Mouse (Mus musculus): ENCODE results near the gene Rbm19. TPM values are rescaled to one million over a fixed set of nuclear protein-coding genes. Genes with fewer than 3 reads are reported as not detected.

Gene Rbm19
- polyA plus RNA-seq, 1 experiment, result 21.3 TPM

GRCm38 (mm10) chr5:120175217-120175616, 59.0 kb downstream of the Rbm19 start:
- H3K27ac ChIP-seq (ENCODE audit: control insufficient read depth, insufficient read depth, low read depth, low read length, poor library complexity), result no peak overlapping the region
- H3K4me3 ChIP-seq (replicated peaks; ENCODE audit: control insufficient read depth, low read depth, low read length), result no peak overlapping the region
- TF ChIP-seq POLR2A (IDR thresholded peaks at IDR 0.05; ENCODE audit: borderline replicate concordance, control insufficient read depth, low read depth, low read length), result no peak
- no peak for TF ChIP-seq CTCF (IDR thresholded peaks at IDR 0.05; ENCODE audit: control insufficient read depth, insufficient read depth, low read length)
- H3K4me1 ChIP-seq (ENCODE audit: control insufficient read depth, insufficient read depth, low read length), result no peaks in the 10 kb centered on the region
- 87% methylated on average over 8 of the region's 8 CpGs for WGBS

- H3K4me1 ChIP-seq (ENCODE audit: control insufficient read depth, insufficient read depth, low read length), result no peaks in the 10 kb centered on the region
- no peak for TF ChIP-seq POLR2A (IDR thresholded peaks at IDR 0.05; ENCODE audit: borderline replicate concordance, control insufficient read depth, low read depth, low read length)
- no peak for TF ChIP-seq CTCF (IDR thresholded peaks at IDR 0.05; ENCODE audit: control insufficient read depth, insufficient read depth, low read length)
- 88% methylated on average over 13 of the region's 13 CpGs for WGBS
- no peak overlapping the region for H3K4me3 ChIP-seq (replicated peaks; ENCODE audit: control insufficient read depth, low read depth, low read length)
- H3K27ac ChIP-seq (ENCODE audit: control insufficient read depth, insufficient read depth, low read depth, low read length, poor library complexity), result no peak overlapping the region
Observed at GRCm38 (mm10) chr5:120176246-120177065, 60.2 kb downstream of the Rbm19 start.

DNA sequence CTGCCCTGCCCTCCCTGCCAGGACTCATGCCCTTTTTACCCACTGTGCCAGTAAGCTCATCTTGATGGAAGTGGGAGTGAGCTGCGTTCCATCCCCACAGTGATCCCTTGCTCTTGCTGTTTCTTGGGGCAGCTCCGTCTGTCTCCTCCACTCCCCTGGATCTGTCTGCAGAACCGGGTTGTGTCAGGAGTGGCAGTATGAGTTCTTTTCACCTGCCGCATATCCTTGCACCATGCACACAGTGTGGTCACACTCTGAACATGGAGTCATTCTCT, 60.7 kb downstream of the Rbm19 start:
- WGBS, result 90% methylated on average over 4 of the region's 4 CpGs

DNA sequence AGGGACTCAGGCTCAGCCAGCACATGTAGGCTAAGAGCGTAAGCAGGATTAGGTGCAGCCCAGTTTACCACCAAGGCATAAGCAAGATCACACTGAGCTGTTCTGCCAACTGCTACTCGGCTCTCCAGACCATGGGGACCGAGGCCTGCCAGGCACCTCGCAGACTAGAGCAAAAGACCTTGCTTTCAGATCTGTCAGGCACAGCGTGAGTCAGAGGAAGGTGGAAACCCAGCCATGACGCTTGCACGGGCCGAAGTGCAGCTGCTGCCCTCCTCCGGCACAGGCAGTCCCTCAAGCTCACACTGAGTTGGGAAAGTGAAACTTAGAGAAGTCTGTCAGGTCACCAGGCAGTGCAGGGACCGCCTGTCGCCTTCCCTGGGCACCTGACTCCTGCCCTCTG, 63.8 kb downstream of the Rbm19 start:
- no peak for TF ChIP-seq CTCF (IDR thresholded peaks at IDR 0.05; ENCODE audit: control insufficient read depth, insufficient read depth, low read length)
- 0 out of 2 replicates have a peak, but pooled peaks have one; percentile 22 for TF ChIP-seq POLR2A (IDR thresholded peaks at IDR 0.05; ENCODE audit: borderline replicate concordance, control insufficient read depth, low read depth, low read length)
- Histone ChIP-seq H3K4me3 (replicated peaks; ENCODE audit: control insufficient read depth, low read depth, low read length) (no peak overlapping the region), H3K27ac (ENCODE audit: control insufficient read depth, insufficient read depth, low read depth, low read length, poor library complexity) (no peak overlapping the region), H3K4me1 (ENCODE audit: control insufficient read depth, insufficient read depth, low read length) (no peaks in the 10 kb centered on the region)
- WGBS, result 89% methylated on average over 11 of the region's 11 CpGs

More for the DNA sequence above, 60.7 kb downstream of the Rbm19 start:
- no peak overlapping the region for H3K4me3 ChIP-seq (replicated peaks; ENCODE audit: control insufficient read depth, low read depth, low read length)
- no peaks in the 10 kb centered on the region for H3K4me1 ChIP-seq (ENCODE audit: control insufficient read depth, insufficient read depth, low read length)
- TF ChIP-seq CTCF (IDR thresholded peaks at IDR 0.05; ENCODE audit: control insufficient read depth, insufficient read depth, low read length), result no peak
- TF ChIP-seq POLR2A (IDR thresholded peaks at IDR 0.05; ENCODE audit: borderline replicate concordance, control insufficient read depth, low read depth, low read length), result no peak
- no peak overlapping the region for H3K27ac ChIP-seq (ENCODE audit: control insufficient read depth, insufficient read depth, low read depth, low read length, poor library complexity)

GRCm38 (mm10) chr5:120181384-120181783, 65.1 kb downstream of the Rbm19 start:
- Histone ChIP-seq H3K4me3 (replicated peaks; ENCODE audit: control insufficient read depth, low read depth, low read length) (no peak overlapping the region), H3K27ac (ENCODE audit: control insufficient read depth, insufficient read depth, low read depth, low read length, poor library complexity) (no peak overlapping the region), H3K4me1 (ENCODE audit: control insufficient read depth, insufficient read depth, low read length) (no peaks in the 10 kb centered on the region)
- WGBS, result 84% methylated on average over 4 of the region's 4 CpGs
- TF ChIP-seq CTCF (IDR thresholded peaks at IDR 0.05; ENCODE audit: control insufficient read depth, insufficient read depth, low read length) (no peak), POLR2A (IDR thresholded peaks at IDR 0.05; ENCODE audit: borderline replicate concordance, control insufficient read depth, low read depth, low read length) (no peak)

- 85% methylated on average over 8 of the region's 8 CpGs for WGBS
- Histone ChIP-seq H3K27ac (ENCODE audit: control insufficient read depth, insufficient read depth, low read depth, low read length, poor library complexity) (no peak overlapping the region), H3K4me3 (replicated peaks; ENCODE audit: control insufficient read depth, low read depth, low read length) (no peak overlapping the region), H3K4me1 (ENCODE audit: control insufficient read depth, insufficient read depth, low read length) (no peaks in the 10 kb centered on the region)
- no peak for TF ChIP-seq POLR2A (IDR thresholded peaks at IDR 0.05; ENCODE audit: borderline replicate concordance, control insufficient read depth, low read depth, low read length)
- no peak for TF ChIP-seq CTCF (IDR thresholded peaks at IDR 0.05; ENCODE audit: control insufficient read depth, insufficient read depth, low read length)
Observed at GRCm38 (mm10) chr5:120183321-120183720, 67.1 kb downstream of the Rbm19 start.

GRCm38 (mm10) chr5:120183790-120184189, 67.5 kb downstream of the Rbm19 start:
- 80% methylated on average over 7 of the region's 7 CpGs for WGBS
- H3K4me3 ChIP-seq (replicated peaks; ENCODE audit: control insufficient read depth, low read depth, low read length), result no peak overlapping the region
- no peak overlapping the region for H3K27ac ChIP-seq (ENCODE audit: control insufficient read depth, insufficient read depth, low read depth, low read length, poor library complexity)
- H3K4me1 ChIP-seq (ENCODE audit: control insufficient read depth, insufficient read depth, low read length), result no peaks in the 10 kb centered on the region
- no peak for TF ChIP-seq POLR2A (IDR thresholded peaks at IDR 0.05; ENCODE audit: borderline replicate concordance, control insufficient read depth, low read depth, low read length)
- TF ChIP-seq CTCF (IDR thresholded peaks at IDR 0.05; ENCODE audit: control insufficient read depth, insufficient read depth, low read length), result no peak

- no peaks in the 10 kb centered on the region for H3K4me1 ChIP-seq (ENCODE audit: control insufficient read depth, insufficient read depth, low read length)
- TF ChIP-seq POLR2A (IDR thresholded peaks at IDR 0.05; ENCODE audit: borderline replicate concordance, control insufficient read depth, low read depth, low read length) (no peak), CTCF (IDR thresholded peaks at IDR 0.05; ENCODE audit: control insufficient read depth, insufficient read depth, low read length) (no peak)
- whole genome bisulfite sequencing, result 90% methylated on average over 10 of the region's 10 CpGs
- H3K4me3 ChIP-seq (replicated peaks; ENCODE audit: control insufficient read depth, low read depth, low read length), result no peak overlapping the region
- H3K27ac ChIP-seq (ENCODE audit: control insufficient read depth, insufficient read depth, low read depth, low read length, poor library complexity), result no peak overlapping the region
Observed at GRCm38 (mm10) chr5:120185949-120186348, 69.7 kb downstream of the Rbm19 start.

Measured in bone marrow, adult 2 months (tissue).